Mouse (Mus musculus) limb, embryonic 10.5 days (tissue): ENCODE measurements around the gene Unkl. TPM values are rescaled to one million over a fixed set of nuclear protein-coding genes. Genes with fewer than 3 reads are reported as not detected.
A peak's percentile ranks its signal among the peaks of the same experiment; 100 is the strongest.
"Not testable (repeated sequence)": the region's sequence is repeated elsewhere in the genome, so short reads cannot be mapped to it uniquely, and the experiment has no call there.

Experiments used
- DNase-seq: peaks from one replicate; pipeline ENCODE4 v3.0.0-alpha.2; 2017; ENCODE audit warnings: low spot score
- H3K27ac ChIP-seq: fragments of 300-500 bp; sonication (generic); 2 replicates; pipeline ENCODE4 v1.5.1; 2016; ENCODE audit warnings: mild to moderate bottlenecking
- H3K27me3 ChIP-seq: fragments of 300-500 bp; sonication (generic); 2 replicates; pipeline ENCODE4 v1.6.1; 2016; ENCODE audit warnings: low read depth, mild to moderate bottlenecking; ENCODE audit not compliant: poor library complexity, severe bottlenecking
- H3K36me3 ChIP-seq: fragments of 300-500 bp; sonication (generic); 2 replicates; pipeline ENCODE4 v1.6.1; 2016; ENCODE audit warnings: mild to moderate bottlenecking, moderate library complexity
- H3K4me1 ChIP-seq: fragments of 300-500 bp; sonication (generic); 2 replicates; pipeline ENCODE4 v1.6.1; 2016
- H3K4me3 ChIP-seq: fragments of 300-500 bp; sonication (generic); 2 replicates; pipeline ENCODE4 v1.5.1; 2016; ENCODE audit warnings: mild to moderate bottlenecking, moderate library complexity
- H3K9me3 ChIP-seq: fragments of 300-500 bp; sonication (generic); replicated peaks from 2 replicates; pipeline ENCODE4 v1.6.1; 2016; ENCODE audit warnings: mild to moderate bottlenecking
- WGBS: fragments of 180-500 bp; shearing (Covaris S2); methylation state at CpG from one replicate; pipeline ENCODE4 v1.1.7; 2016; 5-methylcytosine and 5-hydroxymethylcytosine counted together
- polyA plus RNA-seq: library from polyadenylated mRNA; unstranded; fragments of >200 nt; fragmentation: Nextera tagmentation; extraction: Ambion mirVana; gene quantifications from 2 replicates; pipeline ENCODE4 v1.2.1, GENCODE M21; 2016

The Unkl gene
- polyA plus RNA-seq, 1 experiment from 2014 or later = 10.0 TPM

DNA sequence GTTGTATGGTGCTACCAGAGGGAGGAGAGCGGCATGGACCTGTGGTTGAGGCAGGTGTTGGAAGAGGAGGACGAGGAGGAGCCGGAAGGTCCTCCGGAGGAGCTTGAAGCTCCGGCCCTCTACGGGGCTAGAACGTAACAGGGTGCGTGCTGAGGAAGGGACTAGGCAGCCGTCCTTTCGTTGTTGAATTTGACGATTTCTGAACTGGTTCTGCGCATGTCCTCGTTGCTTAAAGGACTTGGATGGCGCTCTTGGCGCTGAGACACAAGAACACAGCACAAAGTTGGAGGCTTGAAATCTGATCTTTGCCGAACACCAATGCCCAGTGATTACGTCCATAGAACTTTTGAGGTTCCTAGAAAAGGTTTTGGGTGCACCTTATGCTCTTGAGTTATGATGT, 3.2 kb upstream of the Unkl start:
- Histone ChIP-seq H3K27me3 (0 out of 2 replicates have a peak, but pooled peaks cover 7% of the 10 kb centered on the region), H3K27ac (peak overlapping the region; percentile 91), H3K36me3 (peaks cover 6% of the 10 kb centered on the region; the same call in 1 of the 2 replicates), H3K4me1 (peaks cover 36% of the 10 kb centered on the region), H3K9me3 (no peaks in the 10 kb centered on the region), H3K4me3 (peak overlapping the region; percentile 78)
- no peak for DNase-seq
- WGBS = 8% methylated on average over 17 of the region's 17 CpGs

DNA sequence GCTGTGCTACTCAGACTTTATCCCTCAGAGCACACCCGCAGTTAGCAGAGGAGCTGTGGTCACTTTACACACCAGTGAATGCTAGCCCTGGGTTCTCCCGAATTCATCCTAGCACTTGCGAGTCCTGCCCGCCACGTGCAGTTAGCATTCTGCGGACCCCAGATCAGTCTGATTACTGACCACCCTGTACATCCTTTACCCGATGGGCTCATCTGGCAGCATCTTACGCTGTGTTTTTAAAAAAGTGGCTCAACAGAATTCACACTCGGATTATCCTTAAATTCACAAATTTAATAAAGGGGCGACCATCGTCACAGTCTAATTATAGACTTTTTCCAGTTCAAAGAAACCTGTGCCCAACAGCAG, 430 bp upstream of the Unkl start:
- no peaks in the 10 kb centered on the region for H3K9me3 ChIP-seq
- H3K27me3 ChIP-seq = no peaks in the 10 kb centered on the region
- peaks cover 37% of the 10 kb centered on the region for H3K4me1 ChIP-seq
- peak overlapping the region; percentile 92 for H3K27ac ChIP-seq
- H3K4me3 ChIP-seq = peak overlapping the region; percentile 91
- peak; percentile 41 for DNase-seq
- peaks cover 28% of the 10 kb centered on the region for H3K36me3 ChIP-seq
- 6% methylated on average over 11 of the region's 11 CpGs for WGBS

DNA sequence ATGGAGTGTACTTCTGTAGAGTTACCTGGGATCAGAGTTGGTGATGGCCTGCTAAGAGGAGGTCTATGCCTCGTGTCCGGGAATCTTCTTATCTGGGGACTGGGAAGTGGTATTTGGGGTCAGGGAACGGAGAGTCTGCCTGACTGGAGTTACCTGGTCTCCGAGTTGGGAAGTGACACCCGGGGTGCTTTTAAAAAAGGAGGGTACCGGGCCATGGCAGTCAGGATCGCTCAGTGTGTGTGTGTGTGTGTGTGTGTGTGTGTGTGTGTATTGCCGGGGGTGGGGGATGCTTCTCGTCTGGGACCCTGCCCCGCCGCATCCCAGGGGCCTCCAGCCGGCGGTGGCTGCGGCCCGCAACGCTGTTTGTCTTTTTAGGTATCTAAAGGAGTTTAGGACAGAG, 894 bp downstream of the Unkl start:
- peak overlapping the region; percentile 91 for H3K4me3 ChIP-seq
- DNase-seq = no peak
- WGBS = 3% methylated on average over 16 of the region's 16 CpGs
- H3K36me3 ChIP-seq = peaks cover 41% of the 10 kb centered on the region
- H3K27ac ChIP-seq = peak overlapping the region; percentile 92
- no peaks in the 10 kb centered on the region for H3K27me3 ChIP-seq
- no peaks in the 10 kb centered on the region for H3K9me3 ChIP-seq
- peaks cover 27% of the 10 kb centered on the region for H3K4me1 ChIP-seq

DNA sequence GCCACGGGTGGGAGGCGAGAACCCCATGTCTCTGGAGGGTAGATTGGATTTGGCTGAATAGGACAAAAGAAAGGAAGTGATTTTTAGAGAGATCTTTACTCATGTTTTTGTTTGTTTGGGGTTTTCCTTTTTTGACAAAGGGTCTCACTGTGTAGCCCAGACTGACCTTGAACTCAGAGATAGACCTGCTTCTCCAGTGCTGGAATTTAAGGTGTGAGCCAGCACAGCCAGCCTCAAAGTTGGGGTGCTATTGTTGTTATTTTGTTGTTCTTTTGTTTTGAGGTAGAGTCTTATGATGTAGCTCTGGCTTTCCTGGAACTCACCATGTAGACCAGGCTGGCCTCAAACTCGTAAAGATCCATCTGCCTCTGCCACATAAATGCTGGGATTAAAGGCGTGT, 14.2 kb downstream of the Unkl start:
- WGBS = 94% methylated on average over 4 of the region's 4 CpGs
- Histone ChIP-seq H3K9me3 (no peaks in the 10 kb centered on the region), H3K27me3 (no peaks in the 10 kb centered on the region), H3K27ac (no peak overlapping the region), H3K4me3 (no peak overlapping the region), H3K36me3 (peaks cover 90% of the 10 kb centered on the region), H3K4me1 (no peaks in the 10 kb centered on the region)
- no peak for DNase-seq

DNA sequence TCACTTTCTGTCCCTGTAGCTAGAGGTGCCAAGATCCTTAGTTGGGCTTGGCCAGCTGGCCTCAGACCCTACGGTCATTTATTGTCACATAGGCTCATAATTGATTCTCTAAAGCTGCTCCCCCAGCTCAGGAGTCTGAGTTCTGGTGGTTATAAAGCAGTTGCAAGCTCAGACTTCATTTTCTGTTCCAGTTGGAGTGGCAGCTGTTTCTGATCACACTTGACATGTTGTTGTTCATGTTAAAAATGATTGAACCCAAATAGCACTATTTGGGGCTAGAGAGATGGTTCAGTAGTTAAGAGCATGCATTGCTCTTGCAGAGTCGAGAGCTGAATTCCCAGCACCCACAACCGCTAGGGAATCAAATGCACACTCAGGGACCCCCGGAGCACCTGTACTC, 21.8 kb downstream of the Unkl start:
- H3K4me1 ChIP-seq = no peaks in the 10 kb centered on the region
- no peak overlapping the region for H3K4me3 ChIP-seq
- WGBS = 90% methylated on average over 4 of the region's 4 CpGs
- H3K36me3 ChIP-seq = peaks cover 98% of the 10 kb centered on the region
- H3K27ac ChIP-seq = no peak overlapping the region
- no peak for DNase-seq
- no peaks in the 10 kb centered on the region for H3K9me3 ChIP-seq
- H3K27me3 ChIP-seq = no peaks in the 10 kb centered on the region

DNA sequence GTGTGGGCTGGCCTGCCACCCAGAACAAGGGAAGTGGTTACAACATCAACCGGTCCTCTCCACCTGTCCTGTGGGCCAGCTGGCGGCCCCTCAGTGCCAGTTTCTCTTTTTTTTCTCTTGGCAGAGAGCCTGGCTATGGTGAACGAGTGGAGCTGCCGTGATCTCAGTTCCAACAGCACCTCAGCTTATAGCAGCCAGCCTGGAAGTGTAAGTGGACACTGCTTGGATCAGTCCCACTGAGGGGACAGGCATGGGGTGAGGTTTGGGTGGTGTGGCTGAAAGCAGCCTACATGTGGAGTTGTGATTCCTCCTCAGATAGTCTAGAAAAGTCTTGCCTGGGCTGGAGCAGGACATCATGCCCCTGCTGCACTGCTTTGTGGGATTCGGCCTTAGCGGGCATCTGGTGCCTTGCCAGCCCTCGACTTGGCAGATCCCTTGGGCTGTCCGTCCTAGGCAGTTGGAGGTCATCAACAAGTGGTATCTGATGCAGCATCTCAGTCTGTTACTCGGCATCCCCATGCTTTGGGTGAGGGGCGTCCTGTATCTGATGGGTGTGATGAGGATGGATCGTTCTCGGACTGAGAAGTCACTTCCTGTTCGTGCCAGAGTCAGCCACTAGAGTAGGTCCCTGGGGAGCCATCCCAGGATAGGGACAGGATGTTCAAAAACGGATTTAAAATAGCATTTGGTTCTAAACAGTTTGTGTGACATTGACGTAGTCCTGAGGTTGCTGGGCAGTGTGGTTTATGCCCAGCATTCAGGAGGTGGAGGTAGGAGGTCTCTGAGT, 22.7 kb downstream of the Unkl start:
- Histone ChIP-seq H3K4me1 (no peaks in the 10 kb centered on the region), H3K27ac (no peak overlapping the region), H3K27me3 (no peaks in the 10 kb centered on the region), H3K36me3 (peaks cover 98% of the 10 kb centered on the region), H3K9me3 (no peaks in the 10 kb centered on the region), H3K4me3 (no peak overlapping the region)
- 89% methylated on average over 15 of the region's 15 CpGs for WGBS
- DNase-seq = no peak

DNA sequence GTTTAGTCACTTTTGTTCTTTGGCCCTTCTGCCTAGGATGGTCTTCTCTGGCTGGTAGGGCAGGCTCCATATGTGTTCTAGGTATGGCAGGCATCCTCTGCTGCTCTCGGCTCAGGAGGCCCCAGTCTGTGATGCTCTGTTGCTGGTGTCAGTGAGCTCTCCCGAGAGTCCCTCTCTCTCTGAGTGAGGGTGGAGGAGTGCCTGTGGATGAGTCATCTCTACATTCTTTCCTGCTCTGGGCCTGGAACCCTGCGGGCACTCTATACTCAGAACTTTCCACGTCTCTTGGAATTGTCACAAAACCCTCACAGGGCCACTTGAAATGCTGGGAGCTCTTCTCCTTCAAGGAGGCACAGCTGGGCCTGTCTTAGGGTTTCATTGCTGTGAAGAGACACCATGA, 23.5 kb downstream of the Unkl start:
- Histone ChIP-seq H3K4me1 (no peaks in the 10 kb centered on the region), H3K27me3 (no peaks in the 10 kb centered on the region), H3K27ac (no peak overlapping the region), H3K36me3 (peaks cover 98% of the 10 kb centered on the region), H3K9me3 (no peaks in the 10 kb centered on the region), H3K4me3 (no peak overlapping the region)
- WGBS = 94% methylated on average over 4 of the region's 4 CpGs
- no peak for DNase-seq

DNA sequence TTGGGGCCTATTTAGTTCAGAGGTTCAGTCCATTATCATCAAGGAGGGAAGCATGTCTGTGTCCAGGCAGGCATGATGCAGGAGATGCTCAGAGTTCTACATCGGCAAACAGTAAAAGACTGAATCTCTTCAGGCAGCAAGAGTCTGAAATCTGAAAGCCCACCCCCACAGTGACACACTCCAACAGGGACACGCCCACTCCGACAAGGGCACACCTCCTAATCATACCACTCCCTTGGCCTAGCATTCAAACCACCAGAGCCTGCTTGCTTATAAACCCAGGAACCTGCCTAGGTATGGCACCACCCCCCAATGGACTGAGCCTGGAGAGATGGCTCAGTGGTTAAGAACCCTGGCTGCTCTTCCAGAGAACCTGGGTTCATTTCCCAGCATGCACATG, 27.2 kb downstream of the Unkl start:
- H3K36me3 ChIP-seq = peaks cover 98% of the 10 kb centered on the region

DNA sequence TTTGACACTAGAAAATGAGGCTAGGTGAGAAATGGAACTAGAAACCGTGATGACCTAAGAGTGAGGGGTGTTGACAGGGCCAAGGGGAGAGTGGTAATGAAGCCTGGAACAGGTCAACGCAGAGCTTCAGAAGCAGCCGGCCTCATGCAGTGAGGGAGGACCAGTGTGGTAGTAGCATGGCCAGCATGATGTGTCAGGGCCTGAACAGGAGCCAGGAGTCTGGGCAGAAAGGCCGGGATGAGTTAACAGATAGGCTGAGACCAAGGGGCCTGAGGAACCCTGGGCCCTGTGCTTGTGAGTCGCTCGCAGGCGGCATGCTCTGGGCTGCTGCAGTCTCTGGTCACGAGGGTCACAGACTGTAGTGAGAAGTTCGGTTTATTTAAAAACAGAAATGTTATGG, 30.8 kb downstream of the Unkl start:
- H3K9me3 ChIP-seq = no peaks in the 10 kb centered on the region
- DNase-seq = no peak
- no peak overlapping the region for H3K4me3 ChIP-seq
- no peak overlapping the region for H3K27ac ChIP-seq
- no peaks in the 10 kb centered on the region for H3K27me3 ChIP-seq
- peaks cover 77% of the 10 kb centered on the region for H3K36me3 ChIP-seq
- H3K4me1 ChIP-seq = peaks cover 22% of the 10 kb centered on the region
- WGBS = 90% methylated on average over 9 of the region's 9 CpGs

More for the DNA sequence above, 27.2 kb downstream of the Unkl start:
- Histone ChIP-seq H3K4me3 (no peak overlapping the region), H3K27me3 (no peaks in the 10 kb centered on the region), H3K27ac (no peak overlapping the region), H3K4me1 (no peaks in the 10 kb centered on the region), H3K9me3 (no peaks in the 10 kb centered on the region)
- no peak for DNase-seq
- WGBS = 86% methylated on average over 3 of the region's 3 CpGs

DNA sequence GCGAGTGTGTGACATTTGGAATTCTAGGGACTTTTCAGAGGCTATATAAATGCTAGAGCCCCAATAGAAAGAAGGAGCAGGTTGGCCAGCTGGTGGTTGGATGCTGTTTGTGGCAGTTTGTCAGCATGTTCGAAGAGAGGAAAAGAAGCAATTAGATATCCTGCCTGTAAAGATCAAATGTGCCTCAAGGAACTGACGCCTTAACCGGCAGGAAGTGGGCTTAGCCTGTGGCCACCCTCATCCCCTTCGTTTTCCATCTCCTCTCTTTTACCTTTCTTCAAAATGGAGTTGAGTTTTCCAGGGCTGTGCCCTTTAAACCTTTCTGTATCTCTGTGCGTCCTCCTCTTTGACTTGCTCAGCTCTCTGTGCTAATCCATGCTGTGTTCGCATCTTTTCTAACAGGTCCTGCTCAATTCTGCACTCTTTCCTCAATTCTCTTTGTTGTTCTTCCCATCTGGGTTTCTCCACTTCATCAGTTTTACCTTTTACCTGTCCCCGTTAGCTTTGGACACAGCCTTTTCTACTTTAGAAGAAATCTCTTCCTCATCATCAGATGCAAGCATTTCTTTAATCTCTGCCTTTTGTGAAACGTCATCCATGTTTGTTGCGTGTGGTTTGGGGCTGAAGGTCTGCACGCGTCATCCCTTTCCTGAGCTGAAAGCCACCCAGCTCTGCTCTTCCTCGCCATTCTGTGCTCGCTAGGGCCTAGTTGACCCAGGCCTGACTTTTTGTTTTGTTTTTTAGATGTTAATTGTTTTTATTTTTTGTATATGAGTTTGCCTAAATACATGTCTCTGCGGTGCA, 31.5 kb downstream of the Unkl start:
- H3K36me3 ChIP-seq = peaks cover 72% of the 10 kb centered on the region
- WGBS = 92% methylated on average over 15 of the region's 15 CpGs
- no peak overlapping the region for H3K27ac ChIP-seq
- no peak for DNase-seq
- no peaks in the 10 kb centered on the region for H3K9me3 ChIP-seq
- H3K27me3 ChIP-seq = no peaks in the 10 kb centered on the region
- peaks cover 22% of the 10 kb centered on the region for H3K4me1 ChIP-seq
- no peak overlapping the region for H3K4me3 ChIP-seq

DNA sequence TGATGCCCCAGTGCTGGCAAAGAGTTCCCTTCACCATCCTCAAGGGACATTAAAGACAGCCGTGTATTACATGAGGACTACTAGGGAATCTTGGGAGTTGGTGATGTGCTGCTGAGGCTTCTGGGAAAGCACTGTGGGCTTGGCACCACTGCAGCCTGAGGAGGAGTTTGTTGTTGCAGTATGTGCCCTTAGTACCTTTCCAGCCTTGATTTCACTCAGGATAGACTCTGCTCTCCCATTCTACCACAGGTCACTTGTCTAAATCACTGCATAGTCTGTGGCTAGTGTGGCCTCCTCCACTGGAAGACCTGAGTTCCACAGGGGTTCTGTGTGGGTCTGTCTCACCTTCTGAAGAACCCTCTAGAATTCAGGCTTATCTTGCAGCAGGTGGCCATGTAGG, 32.5 kb downstream of the Unkl start:
- H3K27ac ChIP-seq = no peak overlapping the region
- WGBS = 79% methylated on average over 1 of the region's 1 CpGs
- no peak for DNase-seq
- peaks cover 22% of the 10 kb centered on the region for H3K4me1 ChIP-seq
- no peaks in the 10 kb centered on the region for H3K9me3 ChIP-seq
- peaks cover 65% of the 10 kb centered on the region for H3K36me3 ChIP-seq
- H3K27me3 ChIP-seq = no peaks in the 10 kb centered on the region
- no peak overlapping the region for H3K4me3 ChIP-seq

DNA sequence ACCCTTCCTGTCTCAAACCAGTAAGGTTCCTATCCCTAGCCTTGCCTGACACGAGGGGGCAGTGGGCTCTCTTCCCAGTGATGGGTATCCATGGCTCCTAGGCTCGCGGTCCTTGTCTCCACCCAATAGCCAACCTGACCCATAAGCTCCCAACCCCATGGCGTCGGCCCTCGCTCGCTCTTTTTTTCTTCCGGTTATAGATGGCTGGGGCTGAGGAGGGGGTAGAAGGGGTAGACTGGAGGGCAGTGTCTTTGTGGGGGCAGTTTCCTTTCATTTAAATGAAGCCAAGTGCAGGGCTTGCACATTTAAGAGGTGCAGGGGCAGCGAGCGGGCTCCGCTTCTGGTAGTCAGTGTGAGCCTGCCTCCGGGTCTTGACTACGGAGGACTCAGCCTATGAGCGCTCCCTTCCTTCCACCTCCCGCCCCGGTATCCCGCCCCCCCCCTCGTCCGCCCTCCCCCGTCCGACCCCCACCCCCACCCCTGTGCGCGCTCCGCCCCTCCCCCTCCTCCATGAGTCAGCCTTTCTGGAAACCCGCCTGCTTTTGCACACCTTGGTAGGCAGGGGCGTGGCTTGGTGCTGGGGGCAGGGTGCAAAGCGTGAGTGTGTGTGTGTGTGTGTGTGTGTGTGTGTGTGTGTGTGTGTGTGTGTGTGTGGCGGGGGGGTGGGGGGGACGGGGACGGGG, 33.8 kb downstream of the Unkl start:
- H3K4me3 ChIP-seq = peak overlapping the region; percentile 58
- peaks cover 64% of the 10 kb centered on the region for H3K36me3 ChIP-seq
- DNase-seq = peak; percentile 71
- H3K27ac ChIP-seq = peak overlapping the region; percentile 61
- 1% methylated on average over 24 of the region's 30 CpGs for WGBS
- no peaks in the 10 kb centered on the region for H3K27me3 ChIP-seq
- H3K9me3 ChIP-seq = no peaks in the 10 kb centered on the region
- H3K4me1 ChIP-seq = peaks cover 22% of the 10 kb centered on the region

DNA sequence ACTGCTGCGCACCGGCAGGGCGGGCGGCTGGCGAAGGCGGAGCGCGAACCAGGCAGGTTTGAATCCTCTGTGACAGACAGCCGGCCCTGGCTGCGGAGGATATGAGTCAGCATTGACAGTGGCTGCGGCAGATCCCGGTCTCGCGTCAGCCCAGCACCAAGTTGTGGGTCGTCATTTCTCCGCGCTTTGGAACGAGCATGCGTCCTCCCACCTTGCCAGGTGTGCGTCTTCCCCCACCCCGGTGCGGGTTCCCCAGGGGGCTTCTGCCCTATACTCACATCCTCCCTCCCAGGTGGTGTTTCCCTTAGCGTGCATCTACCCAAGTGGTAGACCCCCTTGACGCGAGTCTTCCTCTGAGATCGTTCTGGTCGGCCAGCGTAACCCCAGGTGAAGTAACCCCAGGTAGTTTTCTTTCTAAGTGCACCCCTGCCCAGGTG, 34.3 kb downstream of the Unkl start:
- peak overlapping the region; percentile 61; the same call in 1 of the 2 replicates for H3K27ac ChIP-seq
- 16% methylated on average over 14 of the region's 28 CpGs for WGBS

More for the DNA sequence above, 34.3 kb downstream of the Unkl start:
- H3K9me3 ChIP-seq, H3K27me3 ChIP-seq, DNase-seq: not testable (repeated sequence)
- peaks cover 63% of the 10 kb centered on the region for H3K36me3 ChIP-seq
- peaks cover 22% of the 10 kb centered on the region for H3K4me1 ChIP-seq
- H3K4me3 ChIP-seq = peak overlapping the region; percentile 58
